Mouse (Mus musculus) adrenal gland, adult 8-10 months (tissue): Measurements from ENCODE around the gene Ckm. TPM values are rescaled to one million over a fixed set of nuclear protein-coding genes. Genes with fewer than 3 reads are reported as not detected.

ENCODE experiments used
- DNase-seq: peaks from one replicate; pipeline ENCODE4 v3.0.0; 2022
- microRNA-seq, 2 experiments: library from miRNA; unstranded; fragments of <30 nt; microRNA quantifications; one replicate each; pipeline ENCODE4 v1.2.0; 2022
- total RNA-seq, 4 experiments: library from RNA; stranded (reverse); gene quantifications; 2 replicates each; pipeline ENCODE4 v1.2.4; 2022

Gene Ckm
- total RNA-seq, 4 experiments from 2014 or later = not detected

DNA sequence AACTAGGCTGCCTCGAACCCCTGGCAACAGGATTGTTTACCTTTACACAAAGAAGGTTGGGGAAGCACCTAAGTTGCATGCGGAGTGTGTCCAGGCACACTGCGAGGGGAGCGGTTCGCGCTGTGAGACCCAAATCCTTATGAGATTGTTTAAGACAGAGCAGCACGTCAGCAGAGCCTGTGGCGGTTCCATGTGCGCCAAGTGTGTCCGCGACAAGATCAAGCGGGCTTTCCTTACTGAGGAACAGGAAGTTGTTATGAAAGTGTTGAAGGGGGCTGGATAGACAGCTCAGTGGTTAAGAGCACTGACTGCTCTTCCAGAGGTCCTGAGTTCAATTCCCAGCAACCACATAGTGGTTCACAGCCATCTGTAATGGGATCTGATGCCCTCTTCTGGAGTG lies 63.7 kb downstream of the Ckm start:
- DNase-seq = no peak

DNA sequence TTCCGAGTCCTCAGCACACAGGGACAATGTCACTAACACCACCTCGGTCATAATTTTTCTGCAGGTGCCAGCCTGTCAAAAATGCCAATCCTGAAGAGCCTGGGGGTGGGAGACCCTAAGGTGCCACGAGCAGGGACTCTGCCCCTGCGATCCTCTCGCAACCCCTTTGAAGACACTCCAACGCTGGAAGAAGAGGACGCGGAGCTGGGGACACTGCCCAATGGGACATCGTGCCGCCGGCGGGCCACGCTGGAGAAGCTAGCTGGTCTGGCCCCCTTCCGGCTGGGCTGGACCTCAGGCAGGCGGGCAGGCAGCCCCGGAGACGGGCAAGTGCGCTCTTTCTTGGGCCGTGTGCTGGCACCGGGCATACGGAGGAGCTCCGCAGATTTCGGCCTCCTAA lies 64.8 kb downstream of the Ckm start:
- no peak for DNase-seq

DNA sequence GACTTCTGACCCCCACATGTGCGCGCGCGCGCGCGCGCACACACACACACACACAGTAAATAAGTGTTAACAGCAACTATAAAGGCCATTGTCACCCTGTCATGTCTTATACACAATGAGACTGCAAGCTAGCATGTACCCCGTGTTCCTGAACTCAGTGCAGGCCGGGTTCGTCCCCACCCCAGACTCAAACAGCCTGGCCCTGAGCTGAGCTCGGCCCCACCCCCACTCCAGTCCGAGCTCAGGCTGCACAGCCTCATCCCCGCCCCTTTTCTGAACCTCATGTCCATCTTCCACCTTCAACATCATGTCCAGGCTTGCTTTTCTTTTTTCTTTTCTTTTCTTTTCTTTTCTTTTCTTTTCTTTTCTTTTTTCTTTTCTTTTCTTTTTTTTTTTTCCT lies 65.7 kb downstream of the Ckm start:
- DNase-seq = no peak

DNA sequence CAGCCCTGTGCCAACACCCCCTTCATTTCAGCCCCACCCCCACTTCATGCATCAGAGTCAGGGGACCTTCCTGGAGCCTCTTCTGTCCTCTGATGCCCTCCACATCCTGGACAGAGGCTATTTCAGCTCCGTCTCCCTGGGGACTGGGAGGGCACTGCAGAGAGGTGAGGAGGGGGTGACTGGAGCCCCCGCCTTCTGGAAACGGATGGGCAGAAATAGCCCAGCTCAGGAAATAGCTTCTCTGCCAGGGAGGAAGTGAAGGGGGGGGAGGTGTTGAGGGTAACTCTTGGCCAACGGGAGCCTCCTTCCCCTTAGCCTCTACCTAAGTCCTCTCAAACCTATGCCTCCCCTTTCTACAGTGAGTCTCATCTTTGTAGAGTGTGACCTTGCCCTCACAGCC lies 67.8 kb downstream of the Ckm start:
- DNase-seq = peak; percentile 70

Small RNAs within 50 kb of the gene (microRNA-seq; reads per million reads assigned to microRNA genes)
- gene Mir343 = 0 reads per million in 2 experiments

Other genes starting within 250 kb of the Ckm start
- gene Gipr, start 238.6 kb upstream of the Ckm start, total RNA-seq = 1 to 10 TPM in 1 of 4 experiments, under 1 TPM in 3; 0.17 to 1.5 (median 0.64) TPM
- 10 to 100 TPM; 56.2 to 79.2 (median 69.6) TPM for gene Eml2, start 228.4 kb upstream of the Ckm start, total RNA-seq
- gene Gpr4, start 192.2 kb upstream of the Ckm start, total RNA-seq = 10 to 100 TPM in 2 of 4 experiments, 1 to 10 TPM in 2; 5.7 to 15.2 (median 8.2) TPM
- gene Opa3, start 176.4 kb upstream of the Ckm start, total RNA-seq = 10 to 100 TPM; 32.4 to 41.5 (median 33.7) TPM
- gene Vasp, start 133.0 kb upstream of the Ckm start, total RNA-seq = 10 to 100 TPM; 44.8 to 70.6 (median 59.1) TPM
- gene Ppm1n, start 124.7 kb upstream of the Ckm start, total RNA-seq = not detected
- gene Rtn2, start 122.2 kb upstream of the Ckm start, total RNA-seq = 10 to 100 TPM in 1 of 4 experiments, 1 to 10 TPM in 3; 3.8 to 15.0 (median 6.8) TPM
- gene Fosb, start 94.7 kb upstream of the Ckm start, total RNA-seq = 1 to 10 TPM; 1.6 to 9.4 (median 5.6) TPM
- 10 to 100 TPM; 32.4 to 56.3 (median 41.6) TPM for gene Ercc1, start 60.0 kb upstream of the Ckm start, total RNA-seq
- 10 to 100 TPM; 12.9 to 15.2 (median 13.5) TPM for gene Cd3eap, start 45.3 kb upstream of the Ckm start, total RNA-seq
- 10 to 100 TPM in 1 of 4 experiments, 1 to 10 TPM in 3; 6.4 to 12.5 (median 8.4) TPM for gene Ppp1r13l, start 45.0 kb upstream of the Ckm start, total RNA-seq
- gene Ercc2, start 22.8 kb upstream of the Ckm start, total RNA-seq = 10 to 100 TPM; 31.0 to 44.8 (median 39.2) TPM
- gene Klc3, start 672 bp upstream of the Ckm start, total RNA-seq = 10 to 100 TPM in 1 of 4 experiments, 1 to 10 TPM in 2, under 1 TPM in 1; 0.61 to 13.6 (median 5.5) TPM
- 10 to 100 TPM; 44.4 to 53.9 (median 47.6) TPM for gene Mark4, start 54.0 kb downstream of the Ckm start, total RNA-seq
- 10 to 100 TPM; 31.9 to 69.2 (median 51.8) TPM for gene Exoc3l2, start 58.6 kb downstream of the Ckm start, total RNA-seq
- 10 to 100 TPM; 12.7 to 15.4 (median 13.6) TPM for gene Bloc1s3, start 103.6 kb downstream of the Ckm start, total RNA-seq
- 100 to 1,000 TPM in 1 of 4 experiments, 10 to 100 TPM in 3; 77.7 to 107 (median 90.3) TPM for gene Trappc6a, start 103.6 kb downstream of the Ckm start, total RNA-seq
- under 1 TPM in 2 of 4 experiments, not detected in 2; 0.13 to 0.31 TPM for gene Nkpd1, start 113.1 kb downstream of the Ckm start, total RNA-seq
- 10 to 100 TPM; 68.3 to 88.3 (median 81.8) TPM for gene Ppp1r37, start 158.3 kb downstream of the Ckm start, total RNA-seq
- gene Zfp296, start 172.5 kb downstream of the Ckm start, total RNA-seq = under 1 TPM; 0.52 to 0.68 (median 0.57) TPM
- gene Gemin7, start 172.8 kb downstream of the Ckm start, total RNA-seq = 10 to 100 TPM; 76.9 to 94.1 (median 85.1) TPM
- gene Clasrp, start 199.7 kb downstream of the Ckm start, total RNA-seq = 10 to 100 TPM; 29.5 to 92.6 (median 50.4) TPM
- 10 to 100 TPM; 31.6 to 50.7 (median 42.6) TPM for gene Relb, start 224.7 kb downstream of the Ckm start, total RNA-seq